In genomic region chr15:77416655-77417333, GRCm38 (mm10) we compare ENCODE assay signal across 16 mouse cellular contexts. TPM values are rescaled to one million over a fixed set of nuclear protein-coding genes. Genes with fewer than 3 reads are reported as not detected.
DNase-seq lines count a peak whose midpoint lies in the region; ATAC-seq and TF ChIP-seq lines count a peak whose summit lies in the region.
"Not testable (repeated sequence)": the region's sequence is repeated elsewhere in the genome, so short reads cannot be mapped to it uniquely, and the experiment has no call there.
"Had no signal": no experiment of that assay in that cellular context is flagged by ENCODE, and none has a peak within 500 bp of the region (broad histone marks: within the 10 kb centered on the region; RNA-seq: fewer than 3 reads in every experiment).

No protein-coding gene starts in this region.

- not testable (repeated sequence) for DNase-seq in intestine, embryonic 14.5 days (ENCODE audit: low spot score); midbrain, postnatal 0 days (ENCODE audit: low spot score)

- not testable (repeated sequence) for H3K4me1 ChIP-seq in hindbrain, embryonic 15.5 days (replicated peaks); intestine, embryonic 14.5 days (replicated peaks; ENCODE audit: control insufficient read depth, insufficient read depth, low read length); midbrain, postnatal 0 days (ENCODE audit: insufficient read depth, low read length)

- not testable (repeated sequence) for H3K4me2 ChIP-seq in hindbrain, embryonic 15.5 days; intestine, embryonic 14.5 days (ENCODE audit: low read length); midbrain, postnatal 0 days (ENCODE audit: low read depth, low read length, poor library complexity, severe bottlenecking)

- not testable (repeated sequence) for TF ChIP-seq CTCF in midbrain, postnatal 0 days (IDR thresholded peaks at IDR 0.05)

- not testable (repeated sequence) for H3K36me3 ChIP-seq in hindbrain, embryonic 15.5 days; intestine, embryonic 14.5 days (ENCODE audit: control insufficient read depth, insufficient read depth, low read length); midbrain, postnatal 0 days (ENCODE audit: insufficient read depth, low read length)

- not testable (repeated sequence) for H3K27me3 ChIP-seq in hindbrain, embryonic 15.5 days; intestine, embryonic 14.5 days (replicated peaks; ENCODE audit: control insufficient read depth, insufficient read depth, low read length); midbrain, postnatal 0 days (ENCODE audit: insufficient read depth, low read length)

- not testable (repeated sequence) for H3K4me3 ChIP-seq in hindbrain, embryonic 15.5 days; intestine, embryonic 14.5 days (ENCODE audit: low read depth, low read length); midbrain, postnatal 0 days (ENCODE audit: low read depth, low read length)

- 18% methylated on average over 4 of the region's 10 CpGs for WGBS in hindbrain, embryonic 15.5 days
- 25% methylated on average over 2 of the region's 10 CpGs for WGBS in intestine, embryonic 14.5 days
- WGBS in midbrain, postnatal 0 days = 29% methylated on average over 2 of the region's 10 CpGs

- not testable (repeated sequence) for H3K9ac ChIP-seq in hindbrain, embryonic 15.5 days; intestine, embryonic 14.5 days (ENCODE audit: low read length); midbrain, postnatal 0 days (replicated peaks; ENCODE audit: low read length, poor library complexity, severe bottlenecking)

- ATAC-seq in erythroblast, adult 5-6 weeks (replicated peaks; ENCODE audit: low FRiP score, poor library complexity, severe bottlenecking) = peak; percentile 73
- ATAC-seq in granulocyte monocyte progenitor cell, adult 5-6 weeks (replicated peaks; ENCODE audit: poor library complexity, severe bottlenecking) = peak; percentile 40
- peak; percentile 45; the same call in 1 of the 2 replicates for ATAC-seq in hindbrain, embryonic 15.5 days (ENCODE audit: low FRiP score, low read depth)
- ATAC-seq in intestine, embryonic 14.5 days (replicated peaks; ENCODE audit: low FRiP score, low TSS enrichment, low read depth) = peak; percentile 41
- ATAC-seq in megakaryocyte, adult 5-6 weeks (ENCODE audit: poor library complexity, severe bottlenecking) = 0 out of 2 replicates have a peak, but pooled peaks have one; percentile 33
- peak; percentile 49; the same call in 1 of the 2 replicates for ATAC-seq in midbrain, postnatal 0 days (ENCODE audit: low FRiP score)

- not testable (repeated sequence) for H3K9me3 ChIP-seq in hindbrain, embryonic 15.5 days; intestine, embryonic 14.5 days (ENCODE audit: control insufficient read depth, low read length); midbrain, postnatal 0 days (ENCODE audit: low read length)

- H3K27ac ChIP-seq in hindbrain, embryonic 15.5 days (replicated peaks); intestine, embryonic 14.5 days (ENCODE audit: low read depth); midbrain, postnatal 0 days (ENCODE audit: low read depth, low read length): not testable (repeated sequence)

RNA-seq across cellular contexts. Expression of gene Apol9a, which starts 5.9 kb away (rescaled TPM):
- total RNA-seq in erythroblast, adult 5-6 weeks (2015; ENCODE audit: low replicate concordance) = not detected in 2 replicates
- total RNA-seq in erythroblast, adult 5-6 weeks (2017; ENCODE audit: low replicate concordance) = 0.34 TPM in 1 of 2 replicates, not detected in the other
- not detected in 2 replicates for total RNA-seq in granulocyte monocyte progenitor cell, adult 5-6 weeks (2014; fragmentation: Nextera tagmentation)
- not detected in 2 replicates for total RNA-seq in granulocyte monocyte progenitor cell, adult 5-6 weeks (2017)
- 0.04 and 0.09 TPM in 2 replicates for polyA plus RNA-seq in hindbrain, embryonic 15.5 days (2015; fragmentation: Nextera tagmentation; extraction: Ambion mirVana)
- 0.26 and 0.43 TPM in 2 replicates for polyA plus RNA-seq in intestine, embryonic 14.5 days (2014; fragmentation: Nextera tagmentation; extraction: Ambion mirVana)
- not detected in 2 replicates for total RNA-seq in megakaryocyte, adult 5-6 weeks (2015)
- 0.04 TPM in 1 of 2 replicates, not detected in the other for total RNA-seq in megakaryocyte, adult 5-6 weeks (2017)
- total RNA-seq in midbrain, postnatal 0 days (2014; rRNA removed) = 0.16 and 0.42 TPM in 2 replicates
- 0.39 and 0.80 TPM in 2 replicates for polyA plus RNA-seq in midbrain, postnatal 0 days (2015; fragmentation: Nextera tagmentation; extraction: Ambion mirVana)
- polyA plus RNA-seq: embryonic facial prominence, embryonic 12.5 days; forebrain, embryonic 13.5 days; G1E had no signal

RNA-seq across cellular contexts. Expression of gene Apol7a, which starts 17.9 kb away (rescaled TPM):
- total RNA-seq in erythroblast, adult 5-6 weeks (2015; ENCODE audit: low replicate concordance) = not detected in 2 replicates
- total RNA-seq in erythroblast, adult 5-6 weeks (2017; ENCODE audit: low replicate concordance) = not detected in 2 replicates
- not detected in 2 replicates for total RNA-seq in granulocyte monocyte progenitor cell, adult 5-6 weeks (2014; fragmentation: Nextera tagmentation)
- not detected in 2 replicates for total RNA-seq in granulocyte monocyte progenitor cell, adult 5-6 weeks (2017)
- polyA plus RNA-seq in hindbrain, embryonic 15.5 days (2015; fragmentation: Nextera tagmentation; extraction: Ambion mirVana) = 0.07 TPM in 1 of 2 replicates, not detected in the other
- polyA plus RNA-seq in intestine, embryonic 14.5 days (2014; fragmentation: Nextera tagmentation; extraction: Ambion mirVana) = 8.9 and 9.7 TPM in 2 replicates
- not detected in 2 replicates for total RNA-seq in megakaryocyte, adult 5-6 weeks (2015)
- total RNA-seq in megakaryocyte, adult 5-6 weeks (2017) = not detected in 2 replicates
- total RNA-seq in midbrain, postnatal 0 days (2014; rRNA removed) = not detected in 2 replicates
- not detected in 2 replicates for polyA plus RNA-seq in midbrain, postnatal 0 days (2015; fragmentation: Nextera tagmentation; extraction: Ambion mirVana)
- total RNA-seq: heart, postnatal 25 days had no signal
- polyA plus RNA-seq: brain, embryonic 14.5 days; embryonic facial prominence, embryonic 12.5 days; forebrain, embryonic 13.5 days; G1E; hindbrain, embryonic 11.5 days had no signal

RNA-seq across cellular contexts. Expression of gene Apol7b, which starts 30.5 kb away (rescaled TPM):
- 3.5 TPM in 1 of 2 replicates, not detected in the other for total RNA-seq in erythroblast, adult 5-6 weeks (2015; ENCODE audit: low replicate concordance)
- not detected in 2 replicates for total RNA-seq in erythroblast, adult 5-6 weeks (2017; ENCODE audit: low replicate concordance)
- not detected in 2 replicates for total RNA-seq in granulocyte monocyte progenitor cell, adult 5-6 weeks (2014; fragmentation: Nextera tagmentation)
- total RNA-seq in granulocyte monocyte progenitor cell, adult 5-6 weeks (2017) = not detected in 2 replicates
- polyA plus RNA-seq in hindbrain, embryonic 15.5 days (2015; fragmentation: Nextera tagmentation; extraction: Ambion mirVana) = not detected in 2 replicates
- polyA plus RNA-seq in intestine, embryonic 14.5 days (2014; fragmentation: Nextera tagmentation; extraction: Ambion mirVana) = 0.43 TPM in 1 of 2 replicates, not detected in the other
- total RNA-seq in megakaryocyte, adult 5-6 weeks (2015) = 0.54 TPM in 1 of 2 replicates, not detected in the other
- total RNA-seq in megakaryocyte, adult 5-6 weeks (2017) = 4.8 TPM in 1 of 2 replicates, not detected in the other
- not detected in 2 replicates for total RNA-seq in midbrain, postnatal 0 days (2014; rRNA removed)
- polyA plus RNA-seq in midbrain, postnatal 0 days (2015; fragmentation: Nextera tagmentation; extraction: Ambion mirVana) = not detected in 2 replicates
- total RNA-seq: adrenal gland, postnatal 10 days; adrenal gland, postnatal 4 days; G1E had no signal
- polyA plus RNA-seq: brain, embryonic 14.5 days; embryonic facial prominence, embryonic 12.5 days; forebrain, embryonic 13.5 days; G1E; heart, embryonic 11.5 days; heart, embryonic 15.5 days; hindbrain, embryonic 11.5 days had no signal
